Mouse (Mus musculus) neural tube, embryonic 11.5 days (tissue): Measurements from ENCODE around the gene Cwh43. TPM values are rescaled to one million over a fixed set of nuclear protein-coding genes. Genes with fewer than 3 reads are reported as not detected.

Source experiments
- ATAC-seq: fragments of 200-750 bp; cut with Nextera tagmentation; 2 replicates; pipeline ENCODE4 v1.8.0; 2017; ENCODE audit warnings: moderate number of reproducible peaks, mild to moderate bottlenecking, moderate TSS enrichment, moderate library complexity; ENCODE audit not compliant: insufficient read depth, low FRiP score, low TSS enrichment
- DNase-seq: peaks from one replicate; pipeline ENCODE4 v3.0.0-alpha.2; 2015; ENCODE audit warnings: low spot score
- H3K27ac ChIP-seq: fragments of 300-500 bp; sonication (generic); 2 replicates; pipeline ENCODE4 v1.5.1; 2014; ENCODE audit warnings: low read depth, mild to moderate bottlenecking, low read length
- H3K27me3 ChIP-seq: fragments of 300-500 bp; sonication (generic); 2 replicates; pipeline ENCODE4 v1.6.1; 2014; ENCODE audit warnings: mild to moderate bottlenecking, low read length, mixed read lengths; ENCODE audit not compliant: control insufficient read depth, insufficient read depth
- H3K36me3 ChIP-seq: fragments of 300-500 bp; sonication (generic); 2 replicates; pipeline ENCODE4 v1.6.1; 2014; ENCODE audit warnings: mild to moderate bottlenecking, low read length, moderate library complexity, mixed read lengths; ENCODE audit not compliant: control insufficient read depth, insufficient read depth
- H3K4me1 ChIP-seq: fragments of 300-500 bp; sonication (generic); 2 replicates; pipeline ENCODE4 v1.6.1; 2014; ENCODE audit warnings: low read length, mixed read lengths; ENCODE audit not compliant: control insufficient read depth, insufficient read depth
- H3K4me2 ChIP-seq: fragments of 300-500 bp; sonication (generic); 2 replicates; pipeline ENCODE4 v1.6.1; 2014; ENCODE audit warnings: low read depth, mild to moderate bottlenecking, moderate library complexity
- H3K4me3 ChIP-seq: fragments of 300-500 bp; sonication (generic); 2 replicates; pipeline ENCODE4 v1.5.1; 2014; ENCODE audit warnings: low read depth, low read length
- H3K9ac ChIP-seq: fragments of 300-500 bp; sonication (generic); 2 replicates; pipeline ENCODE4 v1.6.1; 2014; ENCODE audit warnings: mild to moderate bottlenecking, low read length
- H3K9me3 ChIP-seq: fragments of 300-500 bp; sonication (generic); 2 replicates; pipeline ENCODE4 v1.6.1; 2016; ENCODE audit warnings: low read length; ENCODE audit not compliant: control insufficient read depth
- WGBS: fragments of 180-500 bp; shearing (Covaris S2); extraction: QIAGEN DNeasy Blood & Tissue Kit; methylation state at CpG from one replicate; pipeline ENCODE4 v1.1.7; 2014; 5-methylcytosine and 5-hydroxymethylcytosine counted together
- polyA plus RNA-seq: library from polyadenylated mRNA; unstranded; fragments of >200 nt; fragmentation: Nextera tagmentation; extraction: Ambion mirVana; gene quantifications from 2 replicates; pipeline ENCODE4 v1.2.1, GENCODE M21; 2014

Gene Cwh43
- polyA plus RNA-seq, 1 experiment from 2014 or later, result not detected

- H3K9me3 ChIP-seq, result no peaks in the 10 kb centered on the region
- H3K4me1 ChIP-seq, result no peaks in the 10 kb centered on the region
- ATAC-seq (no peak), DNase-seq (no peak)
- WGBS, result 83% methylated on average over 9 of the region's 9 CpGs
- no peaks in the 10 kb centered on the region for H3K27me3 ChIP-seq
- H3K36me3 ChIP-seq, result no peaks in the 10 kb centered on the region
- H3K27ac ChIP-seq, result no peak overlapping the region
- no peak overlapping the region for H3K4me3 ChIP-seq
- no peak overlapping the region for H3K4me2 ChIP-seq
- H3K9ac ChIP-seq, result no peak overlapping the region
Observed at GRCm38 (mm10) chr5:73381976-73382540, 23.8 kb upstream of the Cwh43 start.

GRCm38 (mm10) chr5:73382737-73383646 is 22.9 kb upstream of the Cwh43 start:
- no peaks in the 10 kb centered on the region for H3K4me1 ChIP-seq
- no peaks in the 10 kb centered on the region for H3K9me3 ChIP-seq
- H3K9ac ChIP-seq, result no peak overlapping the region
- H3K4me3 ChIP-seq, result no peak overlapping the region
- no peak overlapping the region for H3K27ac ChIP-seq
- H3K4me2 ChIP-seq, result no peak overlapping the region
- peak; percentile 70 for DNase-seq
- H3K36me3 ChIP-seq, result no peaks in the 10 kb centered on the region
- H3K27me3 ChIP-seq, result no peaks in the 10 kb centered on the region
- 29% methylated on average over 3 of the region's 3 CpGs for WGBS
- ATAC-seq, result no peak

DNA sequence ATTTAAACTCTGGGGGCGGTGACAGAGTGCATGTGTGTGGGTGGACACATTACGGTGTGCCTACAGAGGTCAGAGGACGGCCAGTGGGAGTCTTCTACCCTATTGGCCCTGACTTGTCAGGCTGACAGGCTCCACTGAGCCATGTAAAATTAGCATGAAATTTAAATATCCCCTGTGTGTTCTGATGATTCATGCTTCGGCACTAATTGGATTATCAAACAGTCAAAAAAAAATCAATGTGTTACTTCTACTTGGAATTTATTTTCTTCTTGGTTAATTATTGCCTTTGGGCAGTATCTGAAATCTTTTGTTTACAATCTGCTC is 22.3 kb upstream of the Cwh43 start:
- no peaks in the 10 kb centered on the region for H3K36me3 ChIP-seq
- no peak overlapping the region for H3K9ac ChIP-seq
- H3K4me2 ChIP-seq, result no peak overlapping the region
- H3K27ac ChIP-seq, result no peak overlapping the region
- 40% methylated on average over 4 of the region's 4 CpGs for WGBS
- H3K4me3 ChIP-seq, result no peak overlapping the region
- DNase-seq, result no peak
- no peaks in the 10 kb centered on the region for H3K9me3 ChIP-seq
- H3K27me3 ChIP-seq, result no peaks in the 10 kb centered on the region
- no peaks in the 10 kb centered on the region for H3K4me1 ChIP-seq
- peak; percentile 62; the same call in 1 of the 2 replicates for ATAC-seq

- WGBS, result 93% methylated on average over 9 of the region's 9 CpGs
- Histone ChIP-seq H3K9ac (no peak overlapping the region), H3K9me3 (no peaks in the 10 kb centered on the region), H3K27me3 (no peaks in the 10 kb centered on the region), H3K4me3 (no peak overlapping the region), H3K36me3 (no peaks in the 10 kb centered on the region), H3K4me1 (no peaks in the 10 kb centered on the region), H3K27ac (no peak overlapping the region), H3K4me2 (no peak overlapping the region)
- DNase-seq (no peak), ATAC-seq (no peak)
Observed at GRCm38 (mm10) chr5:73393041-73393440, 12.8 kb upstream of the Cwh43 start.

DNA sequence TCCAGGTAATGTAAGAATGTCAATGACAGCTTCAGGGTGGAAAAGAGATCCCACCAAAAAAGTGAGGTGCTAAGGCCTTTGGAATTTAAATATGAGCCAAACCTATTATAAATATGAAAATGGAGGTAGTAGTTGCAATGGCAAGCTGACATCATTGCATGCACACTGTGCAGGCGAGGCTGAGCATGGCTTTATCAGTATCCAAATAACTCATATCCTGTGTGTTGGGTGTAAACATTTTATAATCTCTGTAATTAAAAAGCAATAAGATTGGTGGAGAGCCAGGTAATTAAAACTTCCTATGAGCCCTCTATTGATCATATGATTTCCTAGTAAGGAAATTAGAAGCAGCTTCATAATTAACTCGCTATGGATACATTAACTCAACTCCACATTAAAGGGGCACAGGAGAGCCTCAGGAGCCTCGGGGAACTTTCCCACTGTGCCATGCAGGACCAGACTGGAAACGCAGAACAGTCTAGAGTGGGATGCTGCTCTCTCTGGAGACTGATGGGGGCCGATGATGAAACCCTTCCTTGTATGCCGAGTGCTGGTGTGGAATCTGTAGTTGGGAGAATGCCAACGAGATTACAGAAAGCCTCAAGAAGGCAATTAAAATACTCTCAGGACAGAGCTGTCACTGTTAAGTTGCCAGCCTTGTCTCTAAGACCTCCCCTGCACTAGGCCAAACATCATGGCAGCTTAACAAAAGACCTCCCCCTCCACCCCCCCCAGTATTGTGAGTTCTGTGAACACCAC is 5.9 kb upstream of the Cwh43 start:
- DNase-seq (no peak), ATAC-seq (no peak)
- Histone ChIP-seq H3K4me3 (no peak overlapping the region), H3K4me2 (no peak overlapping the region), H3K27ac (no peak overlapping the region), H3K9ac (no peak overlapping the region), H3K4me1 (no peaks in the 10 kb centered on the region), H3K9me3 (no peaks in the 10 kb centered on the region), H3K27me3 (no peaks in the 10 kb centered on the region), H3K36me3 (no peaks in the 10 kb centered on the region)
- WGBS, result 72% methylated on average over 7 of the region's 7 CpGs

DNA sequence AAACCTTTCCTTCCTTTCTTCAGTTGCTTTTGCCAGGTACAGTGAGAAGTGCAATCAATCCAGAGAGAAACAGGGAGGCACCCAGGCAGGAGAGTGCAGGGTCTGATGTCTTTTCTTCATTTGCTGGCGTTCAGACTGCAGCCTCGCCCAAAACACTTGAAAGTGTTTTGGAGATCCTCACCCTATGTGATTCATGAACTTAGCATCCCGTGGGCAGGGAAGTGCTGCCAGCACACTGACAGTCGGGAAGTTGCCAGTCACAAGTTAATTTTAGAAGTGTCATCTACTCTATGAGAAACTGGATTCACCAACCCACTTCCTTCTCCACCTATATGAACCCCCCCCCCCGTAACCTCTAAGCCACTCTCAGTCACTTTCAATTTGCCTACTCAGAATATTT is 4.5 kb upstream of the Cwh43 start:
- DNase-seq (no peak), ATAC-seq (no peak)
- H3K4me2 ChIP-seq, result no peak overlapping the region
- H3K4me3 ChIP-seq, result no peak overlapping the region
- H3K4me1 ChIP-seq, result peaks cover 5% of the 10 kb centered on the region; the same call in 1 of the 2 replicates
- no peaks in the 10 kb centered on the region for H3K9me3 ChIP-seq
- H3K27ac ChIP-seq, result no peak overlapping the region
- H3K9ac ChIP-seq, result no peak overlapping the region
- H3K36me3 ChIP-seq, result no peaks in the 10 kb centered on the region
- 78% methylated on average over 5 of the region's 5 CpGs for WGBS
- H3K27me3 ChIP-seq, result peaks cover 8% of the 10 kb centered on the region

- Histone ChIP-seq H3K4me2 (no peak overlapping the region), H3K9ac (no peak overlapping the region), H3K4me3 (no peak overlapping the region), H3K36me3 (no peaks in the 10 kb centered on the region), H3K27me3 (peaks cover 12% of the 10 kb centered on the region), H3K27ac (no peak overlapping the region), H3K4me1 (peaks cover 8% of the 10 kb centered on the region; the same call in 1 of the 2 replicates), H3K9me3 (no peaks in the 10 kb centered on the region)
- DNase-seq (no peak), ATAC-seq (no peak)
- 84% methylated on average over 4 of the region's 4 CpGs for WGBS
Observed at GRCm38 (mm10) chr5:73402911-73403310, 3.0 kb upstream of the Cwh43 start.

DNA sequence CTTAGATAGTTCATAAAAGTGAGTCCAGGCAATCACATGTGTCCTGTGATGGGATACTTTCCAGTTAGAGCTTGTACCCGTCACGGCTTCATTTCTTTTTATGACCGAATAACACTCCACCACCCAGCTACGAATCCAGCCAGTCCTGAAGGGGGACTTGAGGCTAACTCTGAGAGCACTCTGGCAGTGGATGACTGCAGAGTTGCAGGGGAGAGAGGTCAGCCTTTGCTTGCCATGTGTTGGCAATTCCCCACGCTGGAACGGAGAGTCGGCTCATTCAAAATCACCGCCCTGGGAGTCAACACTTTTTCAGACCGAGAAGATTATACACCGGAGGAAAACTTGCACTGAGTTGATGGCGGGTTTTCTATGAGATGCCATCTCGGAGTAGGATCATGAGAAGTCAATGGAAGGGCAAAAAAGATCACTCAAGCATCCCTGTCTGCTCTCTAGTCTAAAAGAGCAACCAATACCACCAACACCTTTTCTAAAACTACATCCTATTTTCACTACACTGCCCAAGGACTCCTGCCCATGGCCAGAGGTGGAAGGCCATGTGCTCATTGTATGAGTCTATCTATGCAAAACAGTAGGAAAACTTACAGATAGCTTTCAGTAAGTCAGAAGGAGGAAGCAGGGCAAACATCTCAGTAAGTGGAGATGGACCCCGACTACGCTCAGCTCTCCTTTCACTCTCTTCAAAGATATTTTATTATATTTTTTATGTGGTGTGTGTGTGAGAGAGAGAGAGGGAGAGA is 2.4 kb upstream of the Cwh43 start:
- Histone ChIP-seq H3K4me1 (peaks cover 8% of the 10 kb centered on the region; the same call in 1 of the 2 replicates), H3K9me3 (no peaks in the 10 kb centered on the region), H3K4me2 (no peak overlapping the region), H3K4me3 (no peak overlapping the region), H3K9ac (no peak overlapping the region), H3K36me3 (no peaks in the 10 kb centered on the region), H3K27ac (no peak overlapping the region), H3K27me3 (peaks cover 12% of the 10 kb centered on the region)
- DNase-seq (no peak), ATAC-seq (no peak)
- WGBS, result 87% methylated on average over 14 of the region's 14 CpGs
